8 mouse cellular contexts compared by ENCODE assay signal in genomic region chr13:75942731-75943130, GRCm38 (mm10). TPM values are rescaled to one million over a fixed set of nuclear protein-coding genes. Genes with fewer than 3 reads are reported as not detected.
DNase-seq lines count a peak whose midpoint lies in the region; ATAC-seq and TF ChIP-seq lines count a peak whose summit lies in the region.

No protein-coding gene starts in this region.

- no peak for ATAC-seq in embryonic facial prominence, embryonic 12.5 days (ENCODE audit: insufficient number of reproducible peaks, insufficient read depth, low FRiP score, low TSS enrichment)
- peak; percentile 57 for ATAC-seq in hindbrain, postnatal 0 days
- peak; percentile 36 for ATAC-seq in midbrain, embryonic 11.5 days (ENCODE audit: low FRiP score)

- no peaks in the 10 kb centered on the region for H3K27me3 ChIP-seq in liver, adult 2 months (ENCODE audit: control insufficient read depth, insufficient read depth, low read length)
- no peaks in the 10 kb centered on the region for H3K27me3 ChIP-seq in embryonic facial prominence, embryonic 12.5 days
- no peaks in the 10 kb centered on the region for H3K27me3 ChIP-seq in hindbrain, postnatal 0 days (ENCODE audit: insufficient read depth, low read length)
- no peaks in the 10 kb centered on the region for H3K27me3 ChIP-seq in midbrain, embryonic 11.5 days (ENCODE audit: control insufficient read depth, insufficient read depth, low read length)

- no peak overlapping the region for H3K27ac ChIP-seq in liver, adult 2 months (replicated peaks; ENCODE audit: insufficient read depth, low read depth, low read length)
- peak overlapping the region; percentile 100 for H3K27ac ChIP-seq in embryonic facial prominence, embryonic 12.5 days
- peak overlapping the region; percentile 97 for H3K27ac ChIP-seq in hindbrain, postnatal 0 days
- H3K27ac ChIP-seq in midbrain, embryonic 11.5 days (ENCODE audit: low read depth, low read length), result peak overlapping the region; percentile 99

- H3K9ac ChIP-seq in liver, adult 2 months (ENCODE audit: low read depth, low read length), result peak overlapping the region; percentile 75; the same call in 1 of the 2 replicates
- peak overlapping the region; percentile 94 for H3K9ac ChIP-seq in embryonic facial prominence, embryonic 12.5 days
- H3K9ac ChIP-seq in hindbrain, postnatal 0 days (replicated peaks; ENCODE audit: low read length), result peak overlapping the region; percentile 91
- H3K9ac ChIP-seq in midbrain, embryonic 11.5 days (ENCODE audit: low read length), result peak overlapping the region; percentile 96

- no peaks in the 10 kb centered on the region for H3K9me3 ChIP-seq in embryonic facial prominence, embryonic 12.5 days
- H3K9me3 ChIP-seq in hindbrain, postnatal 0 days (ENCODE audit: low read length), result no peaks in the 10 kb centered on the region
- no peaks in the 10 kb centered on the region for H3K9me3 ChIP-seq in midbrain, embryonic 11.5 days (ENCODE audit: control insufficient read depth, low read length)

- H3K4me3 ChIP-seq in liver, adult 2 months (ENCODE audit: insufficient read depth, low read depth, low read length), result peak overlapping the region; percentile 68
- peak overlapping the region; percentile 76 for H3K4me3 ChIP-seq in embryonic facial prominence, embryonic 12.5 days
- peak overlapping the region; percentile 82 for H3K4me3 ChIP-seq in hindbrain, postnatal 0 days (ENCODE audit: low read length)
- peak overlapping the region; percentile 79 for H3K4me3 ChIP-seq in midbrain, embryonic 11.5 days (ENCODE audit: low read depth, low read length)

- WGBS in liver, adult 2 months, result 3% methylated on average over 6 of the region's 6 CpGs
- under 1% methylated on average over 6 of the region's 6 CpGs for WGBS in embryonic facial prominence, embryonic 12.5 days
- WGBS in hindbrain, postnatal 0 days, result under 1% methylated on average over 6 of the region's 6 CpGs
- WGBS in midbrain, embryonic 11.5 days, result under 1% methylated on average over 6 of the region's 6 CpGs

- no peak for TF ChIP-seq POLR2A in liver, adult 2 months (IDR thresholded peaks at IDR 0.05; ENCODE audit: extremely low read depth, insufficient read depth, low read length)

- H3K4me1 ChIP-seq in liver, adult 2 months (ENCODE audit: control insufficient read depth, insufficient read depth, low read length), result peaks cover 4% of the 10 kb centered on the region; the same call in 1 of the 2 replicates
- peaks cover 25% of the 10 kb centered on the region for H3K4me1 ChIP-seq in embryonic facial prominence, embryonic 12.5 days
- no peaks in the 10 kb centered on the region; the same call in 1 of the 2 replicates for H3K4me1 ChIP-seq in hindbrain, postnatal 0 days (ENCODE audit: insufficient read depth, low read length)
- H3K4me1 ChIP-seq in midbrain, embryonic 11.5 days (ENCODE audit: control insufficient read depth, insufficient read depth, low read length), result peaks cover 11% of the 10 kb centered on the region

- no peaks in the 10 kb centered on the region; the same call in 1 of the 2 replicates for H3K36me3 ChIP-seq in liver, adult 2 months (ENCODE audit: control insufficient read depth, insufficient read depth, low read length)
- peaks cover 18% of the 10 kb centered on the region for H3K36me3 ChIP-seq in embryonic facial prominence, embryonic 12.5 days
- peaks cover 13% of the 10 kb centered on the region; the same call in 1 of the 2 replicates for H3K36me3 ChIP-seq in hindbrain, postnatal 0 days (ENCODE audit: insufficient read depth, low read length)
- H3K36me3 ChIP-seq in midbrain, embryonic 11.5 days (ENCODE audit: control insufficient read depth, insufficient read depth, low read length), result peaks cover 8% of the 10 kb centered on the region

- H3K79me2 ChIP-seq in liver, adult 2 months (ENCODE audit: control insufficient read depth, insufficient read depth, low read length), result no peaks in the 10 kb centered on the region

- no peak for TF ChIP-seq CTCF in liver, adult 2 months (IDR thresholded peaks at IDR 0.05; ENCODE audit: low read depth, low read length)
- peak; percentile 35; the same call in 1 of the 2 replicates for TF ChIP-seq CTCF in hindbrain, postnatal 0 days (IDR thresholded peaks at IDR 0.05; ENCODE audit: low read depth)

- H3K4me2 ChIP-seq in embryonic facial prominence, embryonic 12.5 days (replicated peaks), result peak overlapping the region; percentile 63
- H3K4me2 ChIP-seq in hindbrain, postnatal 0 days (ENCODE audit: low read depth, low read length), result peak overlapping the region; percentile 72
- peak overlapping the region; percentile 54 for H3K4me2 ChIP-seq in midbrain, embryonic 11.5 days

- DNase-seq in liver, adult 2 months (ENCODE audit: extremely low read depth, low read depth, low spot score), result peak; percentile 18
- no peak for DNase-seq in liver
- DNase-seq in hindbrain, postnatal 0 days (ENCODE audit: low spot score), result peak; percentile 58
- peak; percentile 95 for DNase-seq in midbrain, embryonic 11.5 days (ENCODE audit: low spot score, missing footprints)
- DNase-seq in frontal cortex, postnatal 14 days (ENCODE audit: low spot score in 2 of 2), result no peak
- no peak for DNase-seq in spleen, adult 12 weeks (ENCODE audit: low spot score)
- DNase-seq in layer of hippocampus, adult 9-11 months, result no peak

RNA-seq across cellular contexts. Expression of gene Rhobtb3, which starts 1.0 kb away (rescaled TPM):
- total RNA-seq in liver, adult 2 months (2014; rRNA removed), result 4.3 and 8.5 TPM in 2 replicates
- polyA plus RNA-seq in liver, adult 2 months (2012; rRNA removed), result 1.6 and 1.7 TPM in 2 replicates
- polyA plus RNA-seq in embryonic facial prominence, embryonic 12.5 days (2016; fragmentation: Nextera tagmentation; extraction: Ambion mirVana), result 66.1 and 71.3 TPM in 2 replicates
- 30.8 and 34.9 TPM in 2 replicates for total RNA-seq in hindbrain, postnatal 0 days (2014; rRNA removed)
- polyA plus RNA-seq in hindbrain, postnatal 0 days (2015; fragmentation: Nextera tagmentation; extraction: Ambion mirVana), result 14.1 and 14.2 TPM in 2 replicates
- 71.1 and 72.3 TPM in 2 replicates for polyA plus RNA-seq in midbrain, embryonic 11.5 days (2014; fragmentation: Nextera tagmentation; extraction: Ambion mirVana)

RNA-seq across cellular contexts. Expression of gene Spata9, which starts 24.2 kb away (rescaled TPM):
- total RNA-seq in liver, adult 2 months (2014; rRNA removed), result not detected in 2 replicates
- polyA plus RNA-seq in liver, adult 2 months (2012; rRNA removed), result not detected in 2 replicates
- 0.67 and 1.2 TPM in 2 replicates for polyA plus RNA-seq in embryonic facial prominence, embryonic 12.5 days (2016; fragmentation: Nextera tagmentation; extraction: Ambion mirVana)
- total RNA-seq in hindbrain, postnatal 0 days (2014; rRNA removed), result 0.16 and 1.5 TPM in 2 replicates
- polyA plus RNA-seq in hindbrain, postnatal 0 days (2015; fragmentation: Nextera tagmentation; extraction: Ambion mirVana), result 3.5 and 3.8 TPM in 2 replicates
- 0.72 and 1.0 TPM in 2 replicates for polyA plus RNA-seq in midbrain, embryonic 11.5 days (2014; fragmentation: Nextera tagmentation; extraction: Ambion mirVana)

Comparison
In these comparisons a context has a peak if more than half of its experiments do, and no peak if none do; other contexts are left out.
1. DNase-seq: peak in liver, adult 2 months (single experiment), hindbrain, postnatal 0 days (single experiment) and midbrain, embryonic 11.5 days (single experiment); none in liver (single experiment), frontal cortex, postnatal 14 days (0 of 2), spleen, adult 12 weeks (single experiment) and layer of hippocampus, adult 9-11 months (single experiment).
2. Peak in every context shown above with its lines, with median percentiles within 50 percentile points of each other: H3K4me3 ChIP-seq, H3K9ac ChIP-seq and H3K4me2 ChIP-seq.